In genomic region chr10:43004174-43004734, GRCm38 (mm10) we compare ENCODE assay signal across 20 mouse cellular contexts.
DNase-seq lines count a peak whose midpoint lies in the region; ATAC-seq and TF ChIP-seq lines count a peak whose summit lies in the region.
"Had no signal": no experiment of that assay in that cellular context is flagged by ENCODE, and none has a peak within 500 bp of the region (broad histone marks: within the 10 kb centered on the region; RNA-seq: fewer than 3 reads in every experiment).

No protein-coding gene starts in this region.

- no peak overlapping the region for H3K9ac ChIP-seq in forebrain, embryonic 11.5 days (ENCODE audit: low read length)
- no peak overlapping the region for H3K9ac ChIP-seq in intestine, postnatal 0 days (ENCODE audit: low read depth, low read length)
- no peak overlapping the region for H3K9ac ChIP-seq in intestine, embryonic 15.5 days
- no peak overlapping the region for H3K9ac ChIP-seq in midbrain, postnatal 0 days (replicated peaks; ENCODE audit: low read length, poor library complexity, severe bottlenecking)
- no peak overlapping the region for H3K9ac ChIP-seq in midbrain, embryonic 16.5 days (ENCODE audit: low read depth, low read length)
- H3K9ac ChIP-seq in stomach, postnatal 0 days (ENCODE audit: low read length) = no peak overlapping the region
- H3K9ac ChIP-seq: forebrain, embryonic 13.5 days; limb, embryonic 13.5 days; liver, embryonic 14.5 days had no signal

- TF ChIP-seq CTCF in intestine, postnatal 0 days (IDR thresholded peaks at IDR 0.05; ENCODE audit: low read depth) = peak; percentile 19; the same call in 1 of the 2 replicates
- TF ChIP-seq CTCF in midbrain, postnatal 0 days (IDR thresholded peaks at IDR 0.05) = peak; percentile 24; the same call in 1 of the 2 replicates
- TF ChIP-seq CTCF in stomach, postnatal 0 days (IDR thresholded peaks at IDR 0.05; ENCODE audit: low read depth) = peak; percentile 7; the same call in 1 of the 2 replicates

- peaks cover 7% of the 10 kb centered on the region for H3K36me3 ChIP-seq in forebrain, embryonic 10.5 days (replicated peaks)
- H3K36me3 ChIP-seq in forebrain, embryonic 11.5 days (ENCODE audit: control insufficient read depth, insufficient read depth, low read length) = no peaks in the 10 kb centered on the region
- H3K36me3 ChIP-seq in intestine, postnatal 0 days (ENCODE audit: control insufficient read depth, insufficient read depth) = no peaks in the 10 kb centered on the region
- H3K36me3 ChIP-seq in intestine, embryonic 15.5 days = no peaks in the 10 kb centered on the region
- no peaks in the 10 kb centered on the region for H3K36me3 ChIP-seq in midbrain, postnatal 0 days (ENCODE audit: insufficient read depth, low read length)
- H3K36me3 ChIP-seq in midbrain, embryonic 16.5 days (ENCODE audit: control insufficient read depth, insufficient read depth, low read length) = peaks cover 4% of the 10 kb centered on the region; the same call in 1 of the 2 replicates
- H3K36me3 ChIP-seq in stomach, postnatal 0 days (ENCODE audit: control insufficient read depth, insufficient read depth, low read length) = no peaks in the 10 kb centered on the region
- H3K36me3 ChIP-seq: limb, embryonic 13.5 days had no signal

- no peak overlapping the region for H3K4me2 ChIP-seq in forebrain, embryonic 11.5 days (ENCODE audit: low read depth, low read length, severe bottlenecking)
- H3K4me2 ChIP-seq in intestine, postnatal 0 days (replicated peaks; ENCODE audit: low read depth) = no peak overlapping the region
- no peak overlapping the region for H3K4me2 ChIP-seq in intestine, embryonic 15.5 days (replicated peaks)
- no peak overlapping the region for H3K4me2 ChIP-seq in midbrain, postnatal 0 days (ENCODE audit: low read depth, low read length, poor library complexity, severe bottlenecking)
- no peak overlapping the region for H3K4me2 ChIP-seq in midbrain, embryonic 16.5 days (ENCODE audit: low read length)
- H3K4me2 ChIP-seq in stomach, postnatal 0 days (replicated peaks; ENCODE audit: low read depth) = no peak overlapping the region
- H3K4me2 ChIP-seq: forebrain, embryonic 13.5 days had no signal

- 89% methylated on average over 16 of the region's 16 CpGs for WGBS in forebrain, embryonic 10.5 days
- WGBS in forebrain, embryonic 11.5 days = 90% methylated on average over 16 of the region's 16 CpGs
- 86% methylated on average over 16 of the region's 16 CpGs for WGBS in intestine, postnatal 0 days
- WGBS in intestine, embryonic 15.5 days = 88% methylated on average over 16 of the region's 16 CpGs
- 86% methylated on average over 16 of the region's 16 CpGs for WGBS in midbrain, postnatal 0 days
- WGBS in midbrain, embryonic 16.5 days = 93% methylated on average over 16 of the region's 16 CpGs
- WGBS in stomach, postnatal 0 days = 92% methylated on average over 16 of the region's 16 CpGs

- peaks cover 39% of the 10 kb centered on the region for H3K4me1 ChIP-seq in forebrain, embryonic 10.5 days
- H3K4me1 ChIP-seq in forebrain, embryonic 11.5 days (replicated peaks; ENCODE audit: control insufficient read depth, insufficient read depth, low read length) = peaks cover 6% of the 10 kb centered on the region; the same call in 1 of the 2 replicates
- H3K4me1 ChIP-seq in intestine, postnatal 0 days (replicated peaks; ENCODE audit: control insufficient read depth, insufficient read depth, low read length) = 0 out of 2 replicates have a peak, but pooled peaks cover 2% of the 10 kb centered on the region
- 0 out of 2 replicates have a peak, but pooled peaks cover 4% of the 10 kb centered on the region for H3K4me1 ChIP-seq in intestine, embryonic 15.5 days (replicated peaks)
- H3K4me1 ChIP-seq in midbrain, postnatal 0 days (ENCODE audit: insufficient read depth, low read length) = no peaks in the 10 kb centered on the region; the same call in 1 of the 2 replicates
- peaks cover 4% of the 10 kb centered on the region for H3K4me1 ChIP-seq in midbrain, embryonic 16.5 days (ENCODE audit: control insufficient read depth, insufficient read depth, low read length)
- no peaks in the 10 kb centered on the region for H3K4me1 ChIP-seq in stomach, postnatal 0 days (replicated peaks; ENCODE audit: control insufficient read depth, insufficient read depth)

- H3K4me3 ChIP-seq in forebrain, embryonic 10.5 days = no peak overlapping the region
- H3K4me3 ChIP-seq in forebrain, embryonic 11.5 days (ENCODE audit: low read depth, low read length) = no peak overlapping the region
- H3K4me3 ChIP-seq in intestine, postnatal 0 days (ENCODE audit: low read depth, low read length) = no peak overlapping the region
- no peak overlapping the region for H3K4me3 ChIP-seq in intestine, embryonic 15.5 days (replicated peaks)
- H3K4me3 ChIP-seq in midbrain, postnatal 0 days (ENCODE audit: low read depth, low read length) = no peak overlapping the region
- no peak overlapping the region for H3K4me3 ChIP-seq in midbrain, embryonic 16.5 days (ENCODE audit: low read depth, low read length)
- H3K4me3 ChIP-seq in stomach, postnatal 0 days (ENCODE audit: low read depth, low read length) = no peak overlapping the region
- H3K4me3 ChIP-seq: forebrain, embryonic 13.5 days; left cerebral cortex, adult 2 months; limb, embryonic 13.5 days; megakaryocyte, embryonic 14.5 days had no signal

- H3K27ac ChIP-seq in forebrain, embryonic 10.5 days = 0 out of 2 replicates have a peak overlapping the region, but pooled peaks have one; percentile 13
- no peak overlapping the region for H3K27ac ChIP-seq in forebrain, embryonic 11.5 days (ENCODE audit: low read depth, low read length)
- H3K27ac ChIP-seq in intestine, postnatal 0 days (ENCODE audit: low read depth, low read length) = no peak overlapping the region
- no peak overlapping the region for H3K27ac ChIP-seq in intestine, embryonic 15.5 days
- no peak overlapping the region for H3K27ac ChIP-seq in midbrain, postnatal 0 days (ENCODE audit: low read depth, low read length)
- no peak overlapping the region for H3K27ac ChIP-seq in midbrain, embryonic 16.5 days (ENCODE audit: low read length)
- H3K27ac ChIP-seq in stomach, postnatal 0 days (replicated peaks) = no peak overlapping the region
- H3K27ac ChIP-seq: forebrain, embryonic 13.5 days; left cerebral cortex, adult 2 months; limb, embryonic 13.5 days; liver, embryonic 14.5 days had no signal

- no peak for TF ChIP-seq EP300 in stomach, postnatal 0 days (optimal IDR thresholded peaks at IDR 0.05)

- no peaks in the 10 kb centered on the region for H3K9me3 ChIP-seq in forebrain, embryonic 10.5 days
- no peaks in the 10 kb centered on the region for H3K9me3 ChIP-seq in forebrain, embryonic 11.5 days (ENCODE audit: control insufficient read depth, low read length)
- H3K9me3 ChIP-seq in intestine, postnatal 0 days (ENCODE audit: control insufficient read depth) = no peaks in the 10 kb centered on the region
- no peaks in the 10 kb centered on the region for H3K9me3 ChIP-seq in intestine, embryonic 15.5 days
- H3K9me3 ChIP-seq in midbrain, postnatal 0 days (ENCODE audit: low read length) = no peaks in the 10 kb centered on the region
- no peaks in the 10 kb centered on the region for H3K9me3 ChIP-seq in midbrain, embryonic 16.5 days (replicated peaks; ENCODE audit: control insufficient read depth, low read length, poor library complexity, severe bottlenecking)
- no peaks in the 10 kb centered on the region for H3K9me3 ChIP-seq in stomach, postnatal 0 days (ENCODE audit: control insufficient read depth, low read length)
- H3K9me3 ChIP-seq: forebrain, embryonic 13.5 days; limb, embryonic 13.5 days; megakaryocyte, embryonic 14.5 days had no signal

- DNase-seq in forebrain, embryonic 10.5 days (ENCODE audit: extremely low spot score, low spot score) = no peak
- no peak for DNase-seq in forebrain, embryonic 11.5 days (ENCODE audit: low spot score)
- DNase-seq in midbrain, postnatal 0 days (ENCODE audit: low spot score) = no peak
- no peak for DNase-seq in stomach, postnatal 0 days (ENCODE audit: low spot score)
- DNase-seq in urinary bladder, postnatal 10 days (ENCODE audit: low spot score) = no peak
- DNase-seq: adrenal gland, postnatal 25 days; cerebellum, adult 8-10 months; heart, adult 18-20 months; kidney, adult 11 months; lung, postnatal 10 days; thymus, postnatal 25 days had no signal

- peaks cover 26% of the 10 kb centered on the region; the same call in 1 of the 2 replicates for H3K27me3 ChIP-seq in forebrain, embryonic 10.5 days (ENCODE audit: poor library complexity, severe bottlenecking)
- no peaks in the 10 kb centered on the region for H3K27me3 ChIP-seq in forebrain, embryonic 11.5 days (ENCODE audit: control insufficient read depth, insufficient read depth, low read length)
- 0 out of 2 replicates have a peak, but pooled peaks cover 7% of the 10 kb centered on the region for H3K27me3 ChIP-seq in intestine, postnatal 0 days (replicated peaks; ENCODE audit: control insufficient read depth, insufficient read depth, low read length)
- H3K27me3 ChIP-seq in intestine, embryonic 15.5 days (replicated peaks) = no peaks in the 10 kb centered on the region
- H3K27me3 ChIP-seq in midbrain, postnatal 0 days (ENCODE audit: insufficient read depth, low read length) = no peaks in the 10 kb centered on the region
- no peaks in the 10 kb centered on the region for H3K27me3 ChIP-seq in midbrain, embryonic 16.5 days (ENCODE audit: control insufficient read depth, insufficient read depth, low read depth, low read length)
- no peaks in the 10 kb centered on the region for H3K27me3 ChIP-seq in stomach, postnatal 0 days (ENCODE audit: control insufficient read depth, insufficient read depth, low read length)
- H3K27me3 ChIP-seq: forebrain, embryonic 13.5 days had no signal

- ATAC-seq in forebrain, embryonic 11.5 days (replicated peaks; ENCODE audit: low FRiP score) = no peak
- ATAC-seq in intestine, postnatal 0 days = no peak
- no peak for ATAC-seq in intestine, embryonic 15.5 days
- peak; percentile 25; the same call in 1 of the 2 replicates for ATAC-seq in midbrain, postnatal 0 days (ENCODE audit: low FRiP score)
- ATAC-seq in midbrain, embryonic 16.5 days = no peak
- ATAC-seq in stomach, postnatal 0 days (ENCODE audit: low FRiP score, low TSS enrichment) = no peak
- ATAC-seq: activated CD4-positive, CD25-positive, alpha-beta regulatory T cell, adult 4 months; forebrain, embryonic 13.5 days had no signal
